Mouse (Mus musculus): ENCODE results near the gene Srgap3. TPM values are rescaled to one million over a fixed set of nuclear protein-coding genes. Genes with fewer than 3 reads are reported as not detected.
A peak's percentile ranks its signal among the peaks of the same experiment; 100 is the strongest.

Gene Srgap3
- total RNA-seq, 1 experiment: 3.3 TPM

- Histone ChIP-seq H3K36me3 (ENCODE audit: control insufficient read depth, insufficient read depth, low read length, poor library complexity, severe bottlenecking) (no peaks in the 10 kb centered on the region), H3K4me3 (ENCODE audit: insufficient read depth in 1 of 2, low read depth in 1 of 2, low read length in 2 of 2, poor library complexity in 1 of 2, severe bottlenecking in 1 of 2) (no peak overlapping the region), H3K9me3 (ENCODE audit: control insufficient read depth, insufficient read depth, low read depth, low read length) (no peaks in the 10 kb centered on the region), H3K4me1 (ENCODE audit: control insufficient read depth in 2 of 2, insufficient read depth in 2 of 2, low read length in 2 of 2, poor library complexity in 1 of 2) (peaks cover 16 to 24% of the 10 kb centered on the region in 2 experiments), H3K9ac (ENCODE audit: insufficient read depth, low read depth, low read length, poor library complexity, severe bottlenecking) (no peak overlapping the region; the same call in 1 of the 2 replicates), H3K27ac (ENCODE audit: insufficient read depth, low read depth, low read length, poor library complexity, severe bottlenecking) (peak overlapping the region; percentile 90)
- TF ChIP-seq HCFC1 (IDR thresholded peaks at IDR 0.05; ENCODE audit: borderline replicate concordance, insufficient read depth, low read length) (no peak), CHD2 (IDR thresholded peaks at IDR 0.05; ENCODE audit: low read depth, low read length) (no peak), ZC3H11A (IDR thresholded peaks at IDR 0.05; ENCODE audit: borderline replicate concordance, low read depth, low read length) (no peak), ZNF384 (IDR thresholded peaks at IDR 0.05; ENCODE audit: low read depth, low read length) (no peak), MAFK (IDR thresholded peaks at IDR 0.05; ENCODE audit: insufficient read depth, low read depth, low read length) (no peak)
- no peak for DNase-seq (ENCODE audit: low read depth, low spot score)
- in situ Hi-C loops (cut with MboI; ENCODE audit: low sequenced_read_pairs in 2 of 2, unreplicated experiment in 2 of 2): no loop called here
These were observed 2.2 kb upstream of the Srgap3 start for GRCm38 (mm10) chr6:112949220-112949619.

GRCm38 (mm10) chr6:112948416-112948815 lies 1.4 kb upstream of the Srgap3 start:
- H3K9ac ChIP-seq (ENCODE audit: insufficient read depth, low read depth, low read length, poor library complexity, severe bottlenecking): no peak overlapping the region
- 0 out of 2 replicates have a peak overlapping the region, but pooled peaks have one; percentile 8 for H3K27ac ChIP-seq (ENCODE audit: insufficient read depth, low read depth, low read length, poor library complexity, severe bottlenecking)
- H3K4me3 ChIP-seq (ENCODE audit: insufficient read depth in 1 of 2, low read depth in 1 of 2, low read length in 2 of 2, poor library complexity in 1 of 2, severe bottlenecking in 1 of 2): no peak overlapping the region
- no peaks in the 10 kb centered on the region for H3K36me3 ChIP-seq (ENCODE audit: control insufficient read depth, insufficient read depth, low read length, poor library complexity, severe bottlenecking)
- H3K4me1 ChIP-seq (ENCODE audit: control insufficient read depth in 2 of 2, insufficient read depth in 2 of 2, low read length in 2 of 2, poor library complexity in 1 of 2): peaks cover 16 to 26% of the 10 kb centered on the region in 2 experiments
- no peaks in the 10 kb centered on the region for H3K9me3 ChIP-seq (ENCODE audit: control insufficient read depth, insufficient read depth, low read depth, low read length)
- no peak for TF ChIP-seq HCFC1 (IDR thresholded peaks at IDR 0.05; ENCODE audit: borderline replicate concordance, insufficient read depth, low read length)
- no peak for TF ChIP-seq ZNF384 (IDR thresholded peaks at IDR 0.05; ENCODE audit: low read depth, low read length)
- no peak for TF ChIP-seq MAFK (IDR thresholded peaks at IDR 0.05; ENCODE audit: insufficient read depth, low read depth, low read length)
- TF ChIP-seq ZC3H11A (IDR thresholded peaks at IDR 0.05; ENCODE audit: borderline replicate concordance, low read depth, low read length): no peak
- TF ChIP-seq CHD2 (IDR thresholded peaks at IDR 0.05; ENCODE audit: low read depth, low read length): no peak
- in situ Hi-C loops (cut with MboI; ENCODE audit: low sequenced_read_pairs in 2 of 2, unreplicated experiment in 2 of 2): no loop called here
- no peak for DNase-seq (ENCODE audit: low read depth, low spot score)

GRCm38 (mm10) chr6:112946021-112946811 lies 850 bp downstream of the Srgap3 start:
- no peak overlapping the region for H3K27ac ChIP-seq (ENCODE audit: insufficient read depth, low read depth, low read length, poor library complexity, severe bottlenecking)
- H3K4me3 ChIP-seq (ENCODE audit: insufficient read depth in 1 of 2, low read depth in 1 of 2, low read length in 2 of 2, poor library complexity in 1 of 2, severe bottlenecking in 1 of 2): peak overlapping the region; percentile 68 to 71; a peak in 3 of 4 replicates
- no peak overlapping the region; the same call in 1 of the 2 replicates for H3K9ac ChIP-seq (ENCODE audit: insufficient read depth, low read depth, low read length, poor library complexity, severe bottlenecking)
- DNase-seq (ENCODE audit: low read depth, low spot score): no peak
- in situ Hi-C loops (cut with MboI; ENCODE audit: low sequenced_read_pairs in 2 of 2, unreplicated experiment in 2 of 2): no loop called here
- H3K4me1 ChIP-seq (ENCODE audit: control insufficient read depth in 2 of 2, insufficient read depth in 2 of 2, low read length in 2 of 2, poor library complexity in 1 of 2): peaks cover 14 to 26% of the 10 kb centered on the region in 2 experiments
- TF ChIP-seq CHD2 (IDR thresholded peaks at IDR 0.05; ENCODE audit: low read depth, low read length) (no peak), MAFK (IDR thresholded peaks at IDR 0.05; ENCODE audit: insufficient read depth, low read depth, low read length) (no peak), ZC3H11A (IDR thresholded peaks at IDR 0.05; ENCODE audit: borderline replicate concordance, low read depth, low read length) (no peak), HCFC1 (IDR thresholded peaks at IDR 0.05; ENCODE audit: borderline replicate concordance, insufficient read depth, low read length) (no peak), ZNF384 (IDR thresholded peaks at IDR 0.05; ENCODE audit: low read depth, low read length) (no peak)
- no peaks in the 10 kb centered on the region for H3K9me3 ChIP-seq (ENCODE audit: control insufficient read depth, insufficient read depth, low read depth, low read length)
- no peaks in the 10 kb centered on the region for H3K36me3 ChIP-seq (ENCODE audit: control insufficient read depth, insufficient read depth, low read length, poor library complexity, severe bottlenecking)

GRCm38 (mm10) chr6:112945181-112945751 lies 1.8 kb downstream of the Srgap3 start:
- Histone ChIP-seq H3K4me3 (ENCODE audit: insufficient read depth in 1 of 2, low read depth in 1 of 2, low read length in 2 of 2, poor library complexity in 1 of 2, severe bottlenecking in 1 of 2) (peak overlapping the region; percentile 2 to 29; a peak in 2 of 4 replicates), H3K4me1 (ENCODE audit: control insufficient read depth in 2 of 2, insufficient read depth in 2 of 2, low read length in 2 of 2, poor library complexity in 1 of 2) (peaks cover 14 to 26% of the 10 kb centered on the region in 2 experiments), H3K9me3 (ENCODE audit: control insufficient read depth, insufficient read depth, low read depth, low read length) (no peaks in the 10 kb centered on the region), H3K9ac (ENCODE audit: insufficient read depth, low read depth, low read length, poor library complexity, severe bottlenecking) (no peak overlapping the region), H3K36me3 (ENCODE audit: control insufficient read depth, insufficient read depth, low read length, poor library complexity, severe bottlenecking) (no peaks in the 10 kb centered on the region), H3K27ac (ENCODE audit: insufficient read depth, low read depth, low read length, poor library complexity, severe bottlenecking) (no peak overlapping the region)
- TF ChIP-seq MAFK (IDR thresholded peaks at IDR 0.05; ENCODE audit: insufficient read depth, low read depth, low read length): no peak
- TF ChIP-seq HCFC1 (IDR thresholded peaks at IDR 0.05; ENCODE audit: borderline replicate concordance, insufficient read depth, low read length): no peak
- no peak for TF ChIP-seq ZC3H11A (IDR thresholded peaks at IDR 0.05; ENCODE audit: borderline replicate concordance, low read depth, low read length)
- no peak for TF ChIP-seq CHD2 (IDR thresholded peaks at IDR 0.05; ENCODE audit: low read depth, low read length)
- no peak for TF ChIP-seq ZNF384 (IDR thresholded peaks at IDR 0.05; ENCODE audit: low read depth, low read length)
- no peak for DNase-seq (ENCODE audit: low read depth, low spot score)
- in situ Hi-C loops (cut with MboI; ENCODE audit: low sequenced_read_pairs in 2 of 2, unreplicated experiment in 2 of 2): no loop called here
